Mouse (Mus musculus): Measurements from ENCODE around the gene Vapa.
"Not testable (repeated sequence)": the region's sequence is repeated elsewhere in the genome, so short reads cannot be mapped to it uniquely, and the experiment has no call there.

The Vapa gene

GRCm38 (mm10) chr17:65563345-65563744 lies 50.0 kb downstream of the Vapa start:
- ATAC-seq (ENCODE audit: low TSS enrichment) = peak; percentile 38; the same call in 1 of the 2 replicates

DNA sequence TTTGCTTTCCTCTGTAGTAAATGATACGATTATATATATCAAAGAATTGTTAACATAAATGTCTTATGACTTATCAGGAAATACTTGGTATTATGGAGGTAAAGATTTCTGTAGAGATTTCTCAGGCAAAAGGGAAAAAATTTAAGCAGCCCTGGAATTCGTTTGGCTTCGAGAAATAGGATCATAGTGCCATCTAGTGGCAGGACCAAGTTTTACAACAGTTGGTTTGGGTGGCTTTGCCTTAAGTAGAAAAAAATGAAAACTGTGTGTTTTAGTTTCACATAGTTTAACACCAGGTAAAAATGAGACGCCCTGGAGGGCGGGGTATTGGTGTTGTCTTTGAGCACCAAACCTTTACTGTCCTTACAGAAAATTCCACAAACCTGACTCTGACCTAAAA lies 50.6 kb downstream of the Vapa start:
- peak; percentile 58; the same call in 1 of the 2 replicates for ATAC-seq (ENCODE audit: low TSS enrichment)

- no peak for ATAC-seq (ENCODE audit: low TSS enrichment)
Measured at GRCm38 (mm10) chr17:65561361-65562015, 51.9 kb downstream of the Vapa start.

DNA sequence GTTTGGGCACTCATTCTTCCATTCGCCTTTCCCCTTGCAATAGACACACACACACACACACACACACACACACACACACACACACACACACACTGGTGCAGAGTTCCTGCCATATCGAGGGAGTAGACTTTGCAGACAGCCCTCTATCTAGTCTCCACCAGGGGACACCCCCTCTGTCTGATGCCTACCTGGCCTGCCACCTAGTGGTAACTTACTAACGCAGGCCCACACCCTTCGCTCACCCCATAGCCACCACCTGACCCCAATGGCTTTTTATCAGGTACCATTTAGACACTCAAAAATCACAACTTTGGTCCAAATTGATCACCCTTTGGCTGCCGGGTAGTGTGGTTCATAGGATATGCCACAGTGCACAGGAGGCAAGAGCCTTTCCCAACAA lies 54.1 kb downstream of the Vapa start:
- 0 out of 2 replicates have a peak, but pooled peaks have one; percentile 28 for ATAC-seq (ENCODE audit: low TSS enrichment)

GRCm38 (mm10) chr17:65558788-65559187 lies 54.6 kb downstream of the Vapa start:
- no peak for ATAC-seq (ENCODE audit: low TSS enrichment)

GRCm38 (mm10) chr17:65558217-65558616 lies 55.1 kb downstream of the Vapa start:
- peak; percentile 50; the same call in 1 of the 2 replicates for ATAC-seq (ENCODE audit: low TSS enrichment)

DNA sequence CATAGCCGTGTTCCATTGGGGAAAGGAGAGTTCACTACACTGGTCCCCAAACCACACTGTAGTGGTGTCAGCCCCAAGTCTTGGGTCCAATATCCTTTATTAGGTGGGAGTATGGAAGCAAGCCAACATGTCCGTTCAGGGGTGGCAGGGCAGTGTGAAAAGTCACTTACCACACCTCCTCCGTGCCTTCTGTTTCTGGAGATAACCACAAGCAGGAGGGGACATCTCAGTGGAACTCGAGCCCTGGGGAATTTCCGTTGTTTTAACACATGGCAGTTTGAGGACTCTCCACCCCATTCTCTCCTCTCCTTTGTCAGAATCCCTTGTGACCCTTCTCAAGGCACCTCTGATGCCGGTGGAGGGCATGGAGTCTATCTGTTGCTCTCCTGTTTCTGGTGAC lies 56.1 kb downstream of the Vapa start:
- ATAC-seq (ENCODE audit: low TSS enrichment) = no peak

DNA sequence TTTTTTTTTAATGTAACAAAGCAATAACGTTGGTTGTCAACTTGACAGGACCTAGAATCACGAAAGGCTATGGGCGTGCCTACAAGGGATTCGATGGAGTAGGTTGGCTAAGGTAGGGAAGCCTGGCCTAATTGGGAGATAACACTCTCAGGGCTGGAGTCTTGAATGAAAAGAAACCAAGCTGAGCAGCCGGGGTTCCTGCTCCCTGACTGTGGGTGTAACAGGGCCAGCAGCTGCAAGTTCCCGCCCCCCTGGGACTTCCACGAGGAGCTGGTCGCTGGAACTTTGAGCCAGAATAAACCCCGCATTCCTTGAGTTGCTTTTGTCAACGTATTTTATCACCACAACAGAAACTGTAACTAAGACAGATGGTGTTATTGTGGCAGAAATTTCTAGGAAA lies 56.6 kb downstream of the Vapa start:
- ATAC-seq (ENCODE audit: low TSS enrichment) = no peak

- ATAC-seq (ENCODE audit: low TSS enrichment) = no peak
Measured at GRCm38 (mm10) chr17:65552426-65552997, 60.8 kb downstream of the Vapa start.

DNA sequence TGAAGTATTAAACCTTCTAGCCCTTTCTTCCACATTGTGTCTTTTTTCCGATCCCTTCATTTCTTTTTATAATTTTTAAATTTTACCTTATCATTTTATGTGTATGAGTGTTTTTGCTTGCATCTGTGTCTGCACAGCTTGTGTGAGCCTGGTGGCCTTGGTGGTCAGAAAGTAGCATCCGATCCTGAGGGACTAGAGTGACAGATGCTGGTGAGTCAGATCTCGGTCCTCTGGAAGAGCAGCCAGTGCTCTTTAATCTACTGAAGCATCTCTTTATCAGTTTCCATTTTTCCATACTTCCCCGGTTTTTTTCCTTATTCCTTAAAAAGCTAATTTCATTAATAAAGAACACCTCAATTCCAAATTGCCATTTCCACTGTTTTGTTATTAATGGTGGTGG lies 63.0 kb downstream of the Vapa start:
- ATAC-seq (ENCODE audit: low TSS enrichment) = no peak

DNA sequence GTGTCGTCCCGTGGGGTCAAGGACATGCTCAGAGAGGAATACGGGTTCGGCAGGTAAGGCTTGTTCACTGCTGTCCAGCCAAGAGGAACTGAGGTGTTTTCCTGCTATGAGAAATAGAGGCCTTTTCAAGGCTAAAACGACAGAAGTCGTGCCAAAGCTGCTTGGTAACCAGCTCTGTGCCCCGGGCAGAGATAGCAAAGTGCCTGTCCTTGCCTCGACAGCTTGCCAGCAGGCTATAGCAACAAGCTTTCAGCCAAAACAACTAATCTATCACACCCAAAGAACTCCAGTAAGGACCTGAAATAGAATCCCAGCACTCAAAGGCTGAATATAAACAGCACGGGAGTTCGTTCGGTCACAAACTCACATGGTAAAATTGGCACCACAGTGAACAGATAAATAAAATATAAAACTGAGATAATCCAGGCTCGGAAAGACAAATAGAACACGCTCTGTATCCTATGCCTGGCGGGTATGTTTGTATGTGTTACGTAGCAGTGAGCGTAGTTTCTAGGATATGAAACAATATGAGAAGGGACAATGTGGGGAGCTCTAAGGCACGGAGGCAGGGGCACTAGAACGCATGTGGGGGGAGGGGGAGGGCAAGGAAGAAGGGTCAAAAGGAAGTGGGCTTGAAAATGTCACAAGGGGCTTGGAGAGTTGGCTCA lies 64.5 kb downstream of the Vapa start:
- no peak for ATAC-seq (ENCODE audit: low TSS enrichment)

DNA sequence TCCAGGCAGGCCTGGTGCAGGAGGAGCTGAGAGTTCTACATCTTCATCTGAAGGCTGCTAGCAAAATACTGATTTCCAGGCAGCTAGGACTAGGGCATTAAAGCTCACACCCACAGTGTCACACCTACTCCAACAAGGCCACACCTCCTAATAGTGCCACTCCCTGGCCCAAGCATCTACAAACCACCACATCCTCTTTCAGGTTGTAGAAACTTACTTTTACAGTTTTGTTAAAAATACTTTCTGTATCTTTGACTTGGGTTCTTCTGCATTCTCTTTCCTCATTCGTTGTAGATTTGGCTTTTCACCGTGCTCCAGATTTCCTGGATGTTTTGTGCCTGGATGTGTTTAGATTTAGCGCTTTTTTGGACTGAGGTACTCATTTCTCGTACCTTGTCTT lies 67.1 kb downstream of the Vapa start:
- not testable (repeated sequence) for ATAC-seq (ENCODE audit: low TSS enrichment)

GRCm38 (mm10) chr17:65540441-65541272 lies 72.7 kb downstream of the Vapa start, which contains the start of gene Tmem232:
TSS of gene Tmem232 (minus strand) at chr17:65540782.
- ATAC-seq (ENCODE audit: low TSS enrichment) = peak; percentile 87

DNA sequence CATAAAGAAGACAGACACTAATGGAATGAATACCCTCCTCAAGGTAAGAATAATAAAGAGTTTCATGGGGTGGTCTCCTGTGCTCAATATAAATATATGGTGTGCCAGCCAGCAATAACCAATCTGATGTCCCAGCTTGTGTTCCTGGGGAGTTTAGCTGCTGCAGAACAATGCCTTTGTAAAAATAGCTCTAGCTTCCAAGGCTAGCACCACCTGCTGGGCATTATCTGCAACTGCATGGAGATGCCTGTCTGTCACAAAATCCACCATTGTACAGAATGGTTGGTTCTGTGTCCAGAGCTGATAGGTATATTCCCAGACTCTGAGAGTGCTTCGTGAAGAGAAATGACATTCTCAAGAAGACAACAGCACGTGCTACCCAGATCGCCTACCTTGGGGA lies 77.2 kb downstream of the Vapa start:
- peak; percentile 50 for ATAC-seq (ENCODE audit: low TSS enrichment)

GRCm38 (mm10) chr17:65532381-65532780 lies 81.0 kb downstream of the Vapa start:
- not testable (repeated sequence) for ATAC-seq (ENCODE audit: low TSS enrichment)

All from frontal cortex, adult (tissue).